Mouse (Mus musculus): Measurements from ENCODE around the gene Rps29. TPM values are rescaled to one million over a fixed set of nuclear protein-coding genes. Genes with fewer than 3 reads are reported as not detected.
A peak's percentile ranks its signal among the peaks of the same experiment; 100 is the strongest.

The Rps29 gene
- total and polyA plus RNA-seq, 2 experiments from 2014 or later = 67.6 to 1,581 TPM

GRCm38 (mm10) chr12:69184342-69185295 is 25.6 kb upstream of the Rps29 start:
- peaks cover 21% of the 10 kb centered on the region for H3K4me1 ChIP-seq (ENCODE audit: control insufficient read depth, insufficient read depth)
- H3K4me2 ChIP-seq (ENCODE audit: low read depth, low read length) = peak overlapping the region; percentile 97
- H3K9ac ChIP-seq (replicated peaks; ENCODE audit: low read depth, low read length) = peak overlapping the region; percentile 85
- H3K27ac ChIP-seq (ENCODE audit: low read depth) = peak overlapping the region; percentile 91
- peaks cover 15% of the 10 kb centered on the region; the same call in 1 of the 2 replicates for H3K36me3 ChIP-seq (replicated peaks; ENCODE audit: control insufficient read depth, insufficient read depth, low read length)
- H3K27me3 ChIP-seq (ENCODE audit: control insufficient read depth, insufficient read depth, low read length) = no peaks in the 10 kb centered on the region
- peak; percentile 48 for ATAC-seq (ENCODE audit: insufficient read depth, low read depth)
- DNase-seq (ENCODE audit: low spot score) = peak; percentile 36
- WGBS = under 1% methylated on average over 85 of the region's 86 CpGs
- TF ChIP-seq EP300 (IDR thresholded peaks at IDR 0.05; ENCODE audit: low read depth) (no peak), CTCF (IDR thresholded peaks at IDR 0.05; ENCODE audit: low read depth) (no peak)
- peak overlapping the region; percentile 84 for H3K4me3 ChIP-seq (ENCODE audit: low read depth, low read length)
- no peaks in the 10 kb centered on the region for H3K9me3 ChIP-seq (replicated peaks; ENCODE audit: control insufficient read depth, low read length)

GRCm38 (mm10) chr12:69183583-69184308 is 24.8 kb upstream of the Rps29 start, which contains the start of the genes Rpl36al and Mgat2:
Gene Rpl36al, minus strand, starts transcription at chr12:69184083.
Gene Mgat2, plus strand, starts transcription at chr12:69184157.
- H3K9me3 ChIP-seq (replicated peaks; ENCODE audit: control insufficient read depth, low read length) = no peaks in the 10 kb centered on the region
- peak within 1 kb of the TSS; percentile 97 for H3K4me2 ChIP-seq (ENCODE audit: low read depth, low read length)
- H3K36me3 ChIP-seq (replicated peaks; ENCODE audit: control insufficient read depth, insufficient read depth, low read length) = peaks cover 12% of the 10 kb centered on the region; the same call in 1 of the 2 replicates
- under 1% methylated on average over 81 of the region's 84 CpGs for WGBS
- no peaks in the 10 kb centered on the region for H3K27me3 ChIP-seq (ENCODE audit: control insufficient read depth, insufficient read depth, low read length)
- H3K9ac ChIP-seq (replicated peaks; ENCODE audit: low read depth, low read length) = peak within 1 kb of the TSS; percentile 85
- peak within 1 kb of the TSS; percentile 84 for H3K4me3 ChIP-seq (ENCODE audit: low read depth, low read length)
- ATAC-seq (ENCODE audit: insufficient read depth, low read depth) (peak; percentile 99), DNase-seq (ENCODE audit: low spot score) (peak; percentile 97)
- H3K27ac ChIP-seq (ENCODE audit: low read depth) = peak within 1 kb of the TSS; percentile 91
- H3K4me1 ChIP-seq (ENCODE audit: control insufficient read depth, insufficient read depth) = peaks cover 21% of the 10 kb centered on the region
- TF ChIP-seq CTCF (IDR thresholded peaks at IDR 0.05; ENCODE audit: low read depth) = no peak
- no peak for TF ChIP-seq EP300 (IDR thresholded peaks at IDR 0.05; ENCODE audit: low read depth)

GRCm38 (mm10) chr12:69181800-69182199 is 22.8 kb upstream of the Rps29 start:
- ATAC-seq (ENCODE audit: insufficient read depth, low read depth) = no peak
- H3K36me3 ChIP-seq (replicated peaks; ENCODE audit: control insufficient read depth, insufficient read depth, low read length) = no peaks in the 10 kb centered on the region; the same call in 1 of the 2 replicates
- no peaks in the 10 kb centered on the region for H3K9me3 ChIP-seq (replicated peaks; ENCODE audit: control insufficient read depth, low read length)
- WGBS = 86% methylated on average over 4 of the region's 4 CpGs
- H3K4me2 ChIP-seq (ENCODE audit: low read depth, low read length) = no peak overlapping the region
- no peak overlapping the region for H3K4me3 ChIP-seq (ENCODE audit: low read depth, low read length)
- H3K27me3 ChIP-seq (ENCODE audit: control insufficient read depth, insufficient read depth, low read length) = no peaks in the 10 kb centered on the region
- H3K9ac ChIP-seq (replicated peaks; ENCODE audit: low read depth, low read length) = no peak overlapping the region
- TF ChIP-seq EP300 (IDR thresholded peaks at IDR 0.05; ENCODE audit: low read depth) = no peak
- no peak for TF ChIP-seq CTCF (IDR thresholded peaks at IDR 0.05; ENCODE audit: low read depth)
- H3K27ac ChIP-seq (ENCODE audit: low read depth) = no peak overlapping the region
- H3K4me1 ChIP-seq (ENCODE audit: control insufficient read depth, insufficient read depth) = peaks cover 14% of the 10 kb centered on the region
- no peak for DNase-seq (ENCODE audit: low spot score)

- no peak overlapping the region for H3K4me2 ChIP-seq (ENCODE audit: low read depth, low read length)
- no peaks in the 10 kb centered on the region for H3K9me3 ChIP-seq (replicated peaks; ENCODE audit: control insufficient read depth, low read length)
- no peak overlapping the region for H3K9ac ChIP-seq (replicated peaks; ENCODE audit: low read depth, low read length)
- TF ChIP-seq EP300 (IDR thresholded peaks at IDR 0.05; ENCODE audit: low read depth) (no peak), CTCF (IDR thresholded peaks at IDR 0.05; ENCODE audit: low read depth) (no peak)
- ATAC-seq (ENCODE audit: insufficient read depth, low read depth) (no peak), DNase-seq (ENCODE audit: low spot score) (no peak)
- no peaks in the 10 kb centered on the region for H3K27me3 ChIP-seq (ENCODE audit: control insufficient read depth, insufficient read depth, low read length)
- no peak overlapping the region for H3K27ac ChIP-seq (ENCODE audit: low read depth)
- no peaks in the 10 kb centered on the region; the same call in 1 of the 2 replicates for H3K36me3 ChIP-seq (replicated peaks; ENCODE audit: control insufficient read depth, insufficient read depth, low read length)
- no peaks in the 10 kb centered on the region for H3K4me1 ChIP-seq (ENCODE audit: control insufficient read depth, insufficient read depth)
- 59% methylated on average over 12 of the region's 12 CpGs for WGBS
- no peak overlapping the region for H3K4me3 ChIP-seq (ENCODE audit: low read depth, low read length)
Observed at GRCm38 (mm10) chr12:69179371-69179770, 20.4 kb upstream of the Rps29 start.

GRCm38 (mm10) chr12:69177526-69177925 is 18.5 kb upstream of the Rps29 start:
- ATAC-seq (ENCODE audit: insufficient read depth, low read depth) (no peak), DNase-seq (ENCODE audit: low spot score) (no peak)
- Histone ChIP-seq H3K9me3 (replicated peaks; ENCODE audit: control insufficient read depth, low read length) (no peaks in the 10 kb centered on the region), H3K4me1 (ENCODE audit: control insufficient read depth, insufficient read depth) (no peaks in the 10 kb centered on the region), H3K9ac (replicated peaks; ENCODE audit: low read depth, low read length) (no peak overlapping the region), H3K36me3 (replicated peaks; ENCODE audit: control insufficient read depth, insufficient read depth, low read length) (no peaks in the 10 kb centered on the region; the same call in 1 of the 2 replicates), H3K27ac (ENCODE audit: low read depth) (no peak overlapping the region), H3K27me3 (ENCODE audit: control insufficient read depth, insufficient read depth, low read length) (no peaks in the 10 kb centered on the region), H3K4me2 (ENCODE audit: low read depth, low read length) (no peak overlapping the region), H3K4me3 (ENCODE audit: low read depth, low read length) (no peak overlapping the region)
- TF ChIP-seq CTCF (IDR thresholded peaks at IDR 0.05; ENCODE audit: low read depth) (no peak), EP300 (IDR thresholded peaks at IDR 0.05; ENCODE audit: low read depth) (no peak)
- 82% methylated on average over 3 of the region's 3 CpGs for WGBS
